Mouse (Mus musculus): ENCODE data around the gene Zbtb7b.

GRCm38 (mm10) chr3:89421002-89421774, 26.6 kb upstream of the Zbtb7b start:
- TF ChIP-seq CTCF (IDR thresholded peaks at IDR 0.05; ENCODE audit: low read depth, low read length) (no peak), POLR2A (IDR thresholded peaks at IDR 0.05; ENCODE audit: borderline replicate concordance, low read depth, low read length) (no peak)

Measured in bone marrow macrophage, adult 2 months (primary cell).